Mouse (Mus musculus): ENCODE data around the gene Tars. TPM values are rescaled to one million over a fixed set of nuclear protein-coding genes. Genes with fewer than 3 reads are reported as not detected.

Tars gene
- polyA plus RNA-seq, 1 experiment from 2014 or later = 61.8 TPM

DNA sequence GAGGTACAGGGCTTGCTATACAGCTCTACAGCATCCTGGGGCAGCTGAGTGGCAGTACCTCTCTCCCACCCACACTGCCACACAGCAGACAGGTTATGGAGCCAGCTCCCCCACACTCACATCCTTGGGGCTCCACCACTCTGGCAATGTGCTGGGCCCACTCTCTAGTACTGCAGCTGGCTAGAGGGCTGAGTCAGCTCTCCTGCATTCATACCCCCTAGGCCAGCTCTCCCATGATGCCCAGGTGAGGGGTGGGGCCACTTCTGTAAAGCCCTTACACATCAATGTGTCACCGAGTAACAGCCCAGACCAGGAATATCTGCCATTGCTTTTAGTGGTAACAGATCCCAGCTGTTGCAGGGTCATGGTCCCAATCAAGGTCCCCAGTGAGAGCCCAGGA lies 38.6 kb downstream of the Tars start:
- no peak overlapping the region for H3K9ac ChIP-seq
- H3K36me3 ChIP-seq = no peaks in the 10 kb centered on the region
- H3K27ac ChIP-seq (replicated peaks) = no peak overlapping the region
- no peaks in the 10 kb centered on the region for H3K4me1 ChIP-seq
- no peaks in the 10 kb centered on the region for H3K27me3 ChIP-seq
- WGBS = 74% methylated on average over 1 of the region's 1 CpGs
- no peak overlapping the region for H3K4me3 ChIP-seq (replicated peaks)
- no peaks in the 10 kb centered on the region for H3K9me3 ChIP-seq (replicated peaks)
- H3K4me2 ChIP-seq (replicated peaks) = no peak overlapping the region
- no peak for ATAC-seq (ENCODE audit: insufficient number of reproducible peaks, low FRiP score, low TSS enrichment, low read depth)

DNA sequence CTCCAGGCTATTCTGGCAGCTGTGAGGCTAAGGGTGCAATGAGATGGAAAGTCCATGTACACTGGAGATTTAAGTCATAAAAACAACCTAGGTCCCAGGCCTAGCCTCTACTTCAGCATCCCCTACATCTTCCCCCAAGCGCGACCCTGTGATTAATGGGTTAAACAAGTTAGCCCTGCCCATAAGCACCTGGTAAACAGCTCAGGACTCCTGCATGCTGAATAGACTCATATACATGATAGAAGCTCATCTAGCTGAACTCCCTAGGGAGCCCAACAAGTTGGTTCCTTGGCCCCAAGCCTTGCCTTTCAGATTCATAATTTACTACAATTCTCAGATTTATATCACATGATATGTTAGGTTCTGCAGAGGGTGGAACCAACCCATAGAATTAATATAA lies 42.0 kb downstream of the Tars start:
- Histone ChIP-seq H3K9me3 (replicated peaks) (no peaks in the 10 kb centered on the region), H3K4me3 (replicated peaks) (no peak overlapping the region), H3K4me2 (replicated peaks) (no peak overlapping the region), H3K27ac (replicated peaks) (no peak overlapping the region), H3K4me1 (no peaks in the 10 kb centered on the region), H3K9ac (no peak overlapping the region), H3K36me3 (no peaks in the 10 kb centered on the region), H3K27me3 (no peaks in the 10 kb centered on the region)
- ATAC-seq (ENCODE audit: insufficient number of reproducible peaks, low FRiP score, low TSS enrichment, low read depth) = no peak
- 92% methylated on average over 2 of the region's 2 CpGs for WGBS

DNA sequence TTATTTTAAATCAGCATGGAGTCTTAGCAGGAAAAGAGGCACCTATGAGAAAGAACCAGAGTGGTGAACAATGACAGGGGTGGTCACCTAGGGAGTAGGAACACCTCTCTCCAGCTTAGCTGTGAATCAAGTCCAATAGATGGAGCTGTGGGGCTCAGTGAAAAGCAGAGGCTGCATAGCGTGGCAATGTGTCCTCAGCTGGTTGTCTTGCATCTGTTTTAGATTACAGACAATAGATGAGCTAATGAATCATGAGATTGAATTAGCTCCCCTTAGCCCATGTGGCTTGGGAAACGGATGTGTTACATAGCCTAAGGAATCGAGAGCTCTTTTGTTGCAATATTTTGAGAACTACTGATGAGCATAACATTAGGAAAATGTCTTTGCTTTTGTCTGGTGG lies 43.6 kb downstream of the Tars start:
- ATAC-seq (ENCODE audit: insufficient number of reproducible peaks, low FRiP score, low TSS enrichment, low read depth) = peak; percentile 67; the same call in 1 of the 2 replicates
- H3K4me1 ChIP-seq = no peaks in the 10 kb centered on the region
- H3K36me3 ChIP-seq = no peaks in the 10 kb centered on the region
- WGBS = 35% methylated on average over 3 of the region's 3 CpGs
- H3K9ac ChIP-seq = no peak overlapping the region
- H3K4me3 ChIP-seq (replicated peaks) = no peak overlapping the region
- H3K27me3 ChIP-seq = no peaks in the 10 kb centered on the region
- no peak overlapping the region for H3K27ac ChIP-seq (replicated peaks)
- H3K9me3 ChIP-seq (replicated peaks) = no peaks in the 10 kb centered on the region
- no peak overlapping the region for H3K4me2 ChIP-seq (replicated peaks)

DNA sequence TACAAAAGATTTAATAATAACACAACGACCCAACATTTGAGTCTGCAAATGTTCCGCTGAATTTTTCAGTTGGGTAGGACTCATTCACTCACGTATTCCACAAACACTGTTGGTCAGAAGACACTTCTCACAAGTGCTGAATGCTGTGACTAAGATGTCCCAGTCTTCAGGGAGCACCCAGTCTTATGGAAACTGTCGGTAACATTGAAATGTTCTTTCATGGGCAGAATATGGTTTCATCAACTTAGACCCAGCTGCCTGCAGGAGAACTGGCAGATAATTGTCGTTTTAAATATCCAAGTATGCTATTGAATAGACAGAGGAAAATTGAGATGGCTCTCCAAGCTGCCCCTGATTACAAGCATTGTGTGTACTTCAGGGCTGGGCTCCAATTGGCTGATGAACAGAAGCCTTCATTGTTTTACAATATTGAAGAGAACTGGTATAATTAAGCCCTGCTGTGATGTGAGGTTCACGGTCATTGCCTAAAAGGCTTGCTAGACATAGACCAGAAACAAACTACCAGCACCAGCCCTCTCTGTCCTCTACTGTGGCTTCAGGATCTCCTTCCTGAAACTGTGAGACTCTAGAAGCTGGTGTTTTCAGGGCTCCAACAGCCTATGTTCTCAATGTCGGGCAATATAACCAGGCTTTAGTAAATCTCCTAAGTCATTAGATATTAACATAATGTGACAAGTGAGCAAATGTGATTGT lies 59.8 kb downstream of the Tars start:
- Histone ChIP-seq H3K4me1 (no peaks in the 10 kb centered on the region), H3K36me3 (peaks cover 5% of the 10 kb centered on the region; the same call in 1 of the 2 replicates), H3K27me3 (no peaks in the 10 kb centered on the region), H3K4me3 (replicated peaks) (no peak overlapping the region), H3K27ac (replicated peaks) (no peak overlapping the region), H3K4me2 (replicated peaks) (no peak overlapping the region), H3K9me3 (replicated peaks) (no peaks in the 10 kb centered on the region), H3K9ac (no peak overlapping the region)
- ATAC-seq (ENCODE audit: insufficient number of reproducible peaks, low FRiP score, low TSS enrichment, low read depth) = 0 out of 2 replicates have a peak, but pooled peaks have one; percentile 19
- WGBS = 57% methylated on average over 7 of the region's 7 CpGs
